Comparison of ENCODE assay signal across 25 mouse cellular contexts in genomic region chr14:62215071-62215470, GRCm38 (mm10).
"Had no signal": no experiment of that assay in that cellular context is flagged by ENCODE, and none has a peak within 500 bp of the region (broad histone marks: within the 10 kb centered on the region; RNA-seq: fewer than 3 reads in every experiment).

No protein-coding gene starts in this region.

- H3K9ac ChIP-seq: forebrain, postnatal 0 days; heart, embryonic 13.5 days; heart, embryonic 15.5 days; hindbrain, embryonic 13.5 days; hindbrain, embryonic 15.5 days; kidney, embryonic 15.5 days; limb, embryonic 13.5 days; limb, embryonic 15.5 days had no signal

- H3K4me1 ChIP-seq: heart, embryonic 13.5 days; heart, embryonic 15.5 days; hindbrain, embryonic 13.5 days; hindbrain, embryonic 15.5 days; kidney, embryonic 15.5 days; limb, embryonic 13.5 days had no signal

- H3K4me2 ChIP-seq: heart, embryonic 11.5 days; heart, embryonic 13.5 days; heart, embryonic 15.5 days; hindbrain, embryonic 13.5 days; hindbrain, embryonic 15.5 days; kidney, embryonic 15.5 days; limb, embryonic 13.5 days; limb, embryonic 15.5 days had no signal

- H3K9me3 ChIP-seq: heart, embryonic 13.5 days; heart, embryonic 15.5 days; hindbrain, embryonic 13.5 days; hindbrain, embryonic 15.5 days; kidney, embryonic 15.5 days; limb, embryonic 13.5 days; limb, embryonic 15.5 days had no signal

- DNase-seq: forebrain, postnatal 0 days; gastrocnemius, postnatal 14 days; gastrocnemius, postnatal 36 days; heart, adult 18-20 months; heart, postnatal 14 days; heart, postnatal 36 days; kidney, adult 11 months; kidney, adult 2 months; kidney, adult 9 months; kidney, postnatal 14 days; kidney, postnatal 36 days; layer of hippocampus, adult 9-11 months; layer of hippocampus, postnatal 36 days; left cerebral cortex, postnatal 4 days had no signal

- ATAC-seq: forebrain, postnatal 0 days; hindbrain, postnatal 0 days; intestine, embryonic 16.5 days had no signal

- H3K36me3 ChIP-seq: heart, embryonic 13.5 days; heart, embryonic 15.5 days; hindbrain, embryonic 13.5 days; hindbrain, embryonic 15.5 days; kidney, embryonic 15.5 days; limb, embryonic 13.5 days; limb, embryonic 15.5 days had no signal

- H3K4me3 ChIP-seq: heart, embryonic 13.5 days; heart, embryonic 15.5 days; hindbrain, embryonic 13.5 days; hindbrain, embryonic 15.5 days; kidney, embryonic 15.5 days; limb, embryonic 13.5 days; limb, embryonic 15.5 days had no signal

- H3K27me3 ChIP-seq: heart, embryonic 13.5 days; heart, embryonic 15.5 days; hindbrain, embryonic 13.5 days; hindbrain, embryonic 15.5 days; kidney, embryonic 15.5 days; limb, embryonic 13.5 days; limb, embryonic 15.5 days had no signal

- H3K27ac ChIP-seq: heart, embryonic 13.5 days; heart, embryonic 15.5 days; hindbrain, embryonic 13.5 days; hindbrain, embryonic 15.5 days; hindbrain, postnatal 0 days; kidney, embryonic 15.5 days; kidney, postnatal 0 days; limb, embryonic 13.5 days; limb, embryonic 15.5 days had no signal
